Mouse (Mus musculus) myocyte (in vitro differentiated cells): ENCODE measurements around the gene 1700092M07Rik. TPM values are rescaled to one million over a fixed set of nuclear protein-coding genes. Genes with fewer than 3 reads are reported as not detected.
"Not testable (repeated sequence)": the region's sequence is repeated elsewhere in the genome, so short reads cannot be mapped to it uniquely, and the experiment has no call there.

ENCODE experiments used
- H3K27me3 ChIP-seq: one replicate; pipeline ENCODE4 v1.6.1; 2011; ENCODE audit not compliant: control insufficient read depth, insufficient read depth, insufficient read length
- H3K36me3 ChIP-seq: one replicate; pipeline ENCODE4 v1.6.1; 2011; ENCODE audit not compliant: control insufficient read depth, insufficient read depth
- H3K4me2 ChIP-seq: one replicate; pipeline ENCODE4 v1.6.1; 2011; ENCODE audit warnings: low read depth, control low read depth
- H3K4me3 ChIP-seq: one replicate; pipeline ENCODE4 v1.5.1; 2011; ENCODE audit warnings: mild to moderate bottlenecking, control low read depth, moderate library complexity
- H3K79me2 ChIP-seq: one replicate; pipeline ENCODE4 v1.6.1; 2011; ENCODE audit not compliant: control insufficient read depth, insufficient read depth
- H3ac ChIP-seq: one replicate; pipeline ENCODE4 v1.6.1; 2011; ENCODE audit not compliant: control insufficient read depth, insufficient read length
- CEBPB ChIP-seq: IDR thresholded peaks from 2 replicates; pipeline ENCODE4 v1.6.1; 2011; ENCODE audit warnings: mild to moderate bottlenecking, moderate library complexity; ENCODE audit not compliant: poor library complexity, insufficient read depth, severe bottlenecking
- E2F4 ChIP-seq: IDR thresholded peaks from one replicate; pipeline ENCODE4 v1.6.1; 2011; ENCODE audit warnings: mild to moderate bottlenecking, control low read depth, moderate library complexity; ENCODE audit not compliant: insufficient read depth
- MAX ChIP-seq: IDR thresholded peaks from one replicate; pipeline ENCODE4 v1.6.1; 2011; ENCODE audit warnings: low read depth, mild to moderate bottlenecking, control low read depth
- MYOD1 ChIP-seq, 3 experiments: IDR thresholded peaks; one replicate each; pipeline ENCODE4 v1.6.1; 2011; ENCODE audit warnings: control low read depth in 2 of 3, low read depth in 2 of 3, mild to moderate bottlenecking in 2 of 3, moderate library complexity in 1 of 3; ENCODE audit not compliant: insufficient read length in 2 of 3, control insufficient read depth in 1 of 3
- MYOG ChIP-seq, 3 experiments: IDR thresholded peaks; one replicate each; pipeline ENCODE4 v1.6.1; 2011; ENCODE audit warnings: control low read depth in 2 of 3, low read depth in 2 of 3, mild to moderate bottlenecking in 2 of 3; ENCODE audit not compliant: insufficient read length in 2 of 3, control insufficient read depth in 1 of 3, insufficient read depth in 1 of 3
- POLR2A ChIP-seq: IDR thresholded peaks from one replicate; pipeline ENCODE4 v1.6.1; 2011; ENCODE audit warnings: low read depth, mild to moderate bottlenecking, control low read depth, moderate library complexity; ENCODE audit not compliant: insufficient read length
- POLR2AphosphoS2 ChIP-seq: IDR thresholded peaks from one replicate; pipeline ENCODE4 v1.6.1; 2011; ENCODE audit warnings: low read depth, control low read depth; ENCODE audit not compliant: insufficient read length
- REST ChIP-seq: IDR thresholded peaks from one replicate; pipeline ENCODE4 v1.6.1; 2011; ENCODE audit warnings: mild to moderate bottlenecking, control low read depth, moderate library complexity; ENCODE audit not compliant: insufficient read depth, insufficient read length
- SRF ChIP-seq: IDR thresholded peaks from one replicate; pipeline ENCODE4 v1.6.1; 2011; ENCODE audit warnings: low read depth; ENCODE audit not compliant: control insufficient read depth, insufficient read length
- TCF12 ChIP-seq: IDR thresholded peaks from one replicate; pipeline ENCODE4 v1.6.1; 2011; ENCODE audit warnings: mild to moderate bottlenecking, control low read depth; ENCODE audit not compliant: poor library complexity, insufficient read depth, severe bottlenecking
- TCF3 ChIP-seq: IDR thresholded peaks from one replicate; pipeline ENCODE4 v1.6.1; 2011; ENCODE audit warnings: low read depth, control low read depth; ENCODE audit not compliant: insufficient read length
- USF1 ChIP-seq: IDR thresholded peaks from one replicate; pipeline ENCODE4 v1.6.1; 2011; ENCODE audit warnings: low read depth, mild to moderate bottlenecking, control low read depth, moderate library complexity
- polyA plus RNA-seq: library from polyadenylated mRNA; unstranded; fragments of >200 nt; fragmentation: generic; extraction: Trizol; gene quantifications from one replicate; pipeline ENCODE4 v1.2.1, GENCODE M21; 2012; ENCODE audit warnings: missing spikeins

Gene 1700092M07Rik
- polyA plus RNA-seq, 1 experiment = 0.94 TPM

- no peak overlapping the region for H3K4me3 ChIP-seq
- H3K79me2 ChIP-seq = peaks cover 22% of the 10 kb centered on the region
- no peak overlapping the region for H3K4me2 ChIP-seq
- no peak overlapping the region for H3ac ChIP-seq
- TF ChIP-seq POLR2AphosphoS2 = peak; percentile 70
- TF ChIP-seq USF1 = no peak
- no peak for TF ChIP-seq SRF
- no peak for TF ChIP-seq TCF12
- TF ChIP-seq POLR2A = peak; percentile 28
- no peak for TF ChIP-seq MYOD1 (IDR thresholded peaks at IDR 0.05; ENCODE audit: control insufficient read depth in 1 of 3, insufficient read length in 2 of 3, low read depth in 2 of 3)
- no peak for TF ChIP-seq MYOG (IDR thresholded peaks at IDR 0.05; ENCODE audit: control insufficient read depth in 1 of 3, insufficient read depth in 1 of 3, insufficient read length in 2 of 3, low read depth in 2 of 3)
- no peak for TF ChIP-seq TCF3
- TF ChIP-seq E2F4 = no peak
- no peak for TF ChIP-seq MAX
- TF ChIP-seq REST = no peak
- TF ChIP-seq CEBPB = no peak
- no peaks in the 10 kb centered on the region for H3K27me3 ChIP-seq
- H3K36me3 ChIP-seq = peaks cover 35% of the 10 kb centered on the region
Measured at GRCm38 (mm10) chr19:8727495-8728114, 12.9 kb upstream of the 1700092M07Rik start.

DNA sequence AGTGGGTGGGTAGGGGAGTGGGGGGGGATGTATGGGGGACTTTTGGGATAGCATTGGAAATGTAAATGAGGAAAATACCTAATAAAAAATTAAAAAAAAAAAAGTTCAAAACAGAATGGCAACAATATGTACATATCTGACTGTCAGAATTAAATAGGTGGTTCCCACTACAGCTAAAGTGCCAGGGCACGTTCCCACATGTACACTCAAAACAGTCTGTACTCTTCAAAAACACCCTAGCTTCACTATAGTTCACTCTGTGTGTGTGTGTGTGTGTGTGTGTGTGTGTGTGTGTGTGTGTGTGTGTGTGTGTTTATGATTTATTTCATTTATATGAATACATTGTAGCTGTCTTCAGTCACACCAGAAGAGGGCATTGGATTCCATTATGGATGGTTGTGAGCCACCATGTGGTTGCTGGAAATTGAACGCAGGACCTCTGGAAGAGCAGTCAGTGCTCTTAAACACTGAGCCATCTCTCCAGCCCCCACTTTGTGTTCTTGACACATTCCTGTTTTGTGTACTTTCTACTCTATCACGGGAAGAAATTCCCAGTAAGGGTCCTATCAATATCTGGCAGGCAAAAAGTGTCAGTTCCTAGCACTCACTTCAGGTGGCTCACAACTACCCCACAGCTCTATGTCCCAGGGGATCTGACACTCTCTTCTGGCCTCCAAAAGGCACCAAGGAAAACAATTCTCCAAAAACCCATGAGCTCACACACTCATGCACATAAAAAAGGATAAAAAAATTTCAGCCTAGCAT is 12.0 kb upstream of the 1700092M07Rik start:
- peaks cover 35% of the 10 kb centered on the region for H3K36me3 ChIP-seq
- H3K4me3 ChIP-seq, H3K4me2 ChIP-seq, H3ac ChIP-seq, H3K27me3 ChIP-seq: not testable (repeated sequence)
- peaks cover 17% of the 10 kb centered on the region for H3K79me2 ChIP-seq

DNA sequence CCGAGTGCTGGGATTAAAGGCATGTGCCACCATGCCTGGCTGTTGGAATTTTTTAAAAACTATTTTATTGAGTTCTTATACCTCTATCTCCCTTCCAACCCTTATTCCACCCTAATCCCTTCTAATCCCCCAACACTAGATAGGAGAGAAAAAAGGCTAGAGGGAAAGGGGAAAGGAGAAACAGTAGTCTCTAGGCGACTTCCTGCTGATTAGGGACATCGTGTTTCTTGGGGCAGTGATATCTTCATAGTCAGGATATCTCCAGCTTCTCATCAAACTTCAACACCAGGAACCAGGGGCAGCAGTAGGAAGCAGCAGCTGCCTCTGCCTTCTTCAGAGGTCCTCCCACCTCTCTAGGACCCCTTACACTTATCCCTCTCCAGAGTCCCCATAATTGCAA is 6.2 kb upstream of the 1700092M07Rik start:
- Histone ChIP-seq H3K36me3 (peaks cover 13% of the 10 kb centered on the region), H3ac (no peak overlapping the region), H3K27me3 (no peaks in the 10 kb centered on the region), H3K79me2 (peaks cover 21% of the 10 kb centered on the region), H3K4me3 (no peak overlapping the region), H3K4me2 (no peak overlapping the region)
- TF ChIP-seq POLR2A = no peak
- TF ChIP-seq REST = no peak
- TF ChIP-seq TCF12 = no peak
- no peak for TF ChIP-seq USF1
- no peak for TF ChIP-seq E2F4
- TF ChIP-seq POLR2AphosphoS2 = no peak
- TF ChIP-seq MAX = no peak
- no peak for TF ChIP-seq SRF
- TF ChIP-seq MYOD1 (IDR thresholded peaks at IDR 0.05; ENCODE audit: control insufficient read depth in 1 of 3, insufficient read length in 2 of 3, low read depth in 2 of 3) = no peak
- TF ChIP-seq MYOG (IDR thresholded peaks at IDR 0.05; ENCODE audit: control insufficient read depth in 1 of 3, insufficient read depth in 1 of 3, insufficient read length in 2 of 3, low read depth in 2 of 3) = no peak
- TF ChIP-seq CEBPB = no peak
- no peak for TF ChIP-seq TCF3

- Histone ChIP-seq H3K4me3 (peak within 1 kb of the TSS; percentile 97), H3K27me3 (no peaks in the 10 kb centered on the region), H3K79me2 (peaks cover 21% of the 10 kb centered on the region), H3ac (peak within 1 kb of the TSS; percentile 33), H3K4me2 (peak within 1 kb of the TSS; percentile 92), H3K36me3 (peaks cover 22% of the 10 kb centered on the region)
- TF ChIP-seq USF1 (no peak), MYOD1 (IDR thresholded peaks at IDR 0.05; ENCODE audit: control insufficient read depth in 1 of 3, insufficient read length in 2 of 3, low read depth in 2 of 3) (no peak), POLR2A (peak; percentile 98), CEBPB (no peak), SRF (peak; percentile 92), TCF12 (no peak), MAX (peak; percentile 50), MYOG (IDR thresholded peaks at IDR 0.05; ENCODE audit: control insufficient read depth in 1 of 3, insufficient read depth in 1 of 3, insufficient read length in 2 of 3, low read depth in 2 of 3) (no peak), POLR2AphosphoS2 (peak; percentile 97), TCF3 (no peak), REST (peak; percentile 22)
Measured at GRCm38 (mm10) chr19:8735389-8736159, 4.9 kb upstream of the 1700092M07Rik start, which contains the start of gene Wdr74. Wdr74 (plus strand) TSS chr19:8735827.
